Mouse (Mus musculus) T-helper 17 cell (primary cell): ENCODE measurements around the gene Mrps27.

Source experiments
- in situ Hi-C, 2 experiments: fragments of 300-600 bp; cut with MboI, MseI; formaldehyde crosslinking; loops; 1 replicate in 1 of 2; 2 replicates in 1 of 2; pipeline ENCODE4 v1.15.1; 2025; ENCODE audit warnings: high pct_unique_total_duplicates in 2 of 2

The Mrps27 gene

GRCm38 (mm10) chr13:99458658-99459386 is 114.2 kb downstream of the Mrps27 start:
- in situ Hi-C loops: loop anchor here in 1 of 2 experiments (10.0 kb wide), 1 partner anchor 1056 kb away; no protein-coding TSS in a partner anchor

GRCm38 (mm10) chr13:99459612-99460011 is 115.0 kb downstream of the Mrps27 start:
- in situ Hi-C loops: loop anchor here (10.0 kb wide), 2 partner anchors 1055 to 1305 kb away; no protein-coding TSS in a partner anchor

- in situ Hi-C loops: loop anchor here in 1 of 2 experiments (10.0 kb wide), 1 partner anchor 1307 kb away; no protein-coding TSS in a partner anchor
Measured at GRCm38 (mm10) chr13:99461886-99462285, 117.3 kb downstream of the Mrps27 start.

GRCm38 (mm10) chr13:99464551-99464950 is 120.0 kb downstream of the Mrps27 start:
- in situ Hi-C loops: loop anchor here in 1 of 2 experiments (10.0 kb wide), 1 partner anchor 1310 kb away; no protein-coding TSS in a partner anchor
